Mouse (Mus musculus): ENCODE results near the gene Fam135a. TPM values are rescaled to one million over a fixed set of nuclear protein-coding genes. Genes with fewer than 3 reads are reported as not detected.

Gene Fam135a
- polyA plus RNA-seq, 1 experiment from 2014 or later: 33.1 TPM

DNA sequence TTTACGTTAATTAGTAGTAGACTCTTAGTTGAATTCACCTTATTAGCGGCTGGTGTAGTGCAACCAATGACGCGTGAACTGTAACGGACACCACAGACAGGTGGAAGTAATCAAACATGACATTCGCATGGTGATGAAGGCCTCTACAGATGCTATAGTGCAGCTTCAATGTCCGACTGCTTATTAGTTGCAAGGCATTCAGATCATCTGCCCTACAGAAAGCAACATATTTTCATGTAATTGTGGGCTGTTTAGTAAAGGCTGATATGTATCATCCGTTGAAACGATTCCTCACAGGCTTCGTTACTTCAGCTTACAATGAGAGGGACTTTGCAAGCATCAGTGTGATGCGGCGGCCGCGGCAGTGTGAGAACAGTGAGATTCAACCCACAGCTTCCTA lies 44.4 kb downstream of the Fam135a start:
- H3K36me3 ChIP-seq: peaks cover 11% of the 10 kb centered on the region; the same call in 1 of the 2 replicates
- H3K27ac ChIP-seq: no peak overlapping the region
- H3K9me3 ChIP-seq: no peaks in the 10 kb centered on the region
- H3K27me3 ChIP-seq: no peaks in the 10 kb centered on the region
- 93% methylated on average over 14 of the region's 14 CpGs for WGBS
- no peak overlapping the region for H3K4me3 ChIP-seq (replicated peaks)
- no peak overlapping the region for H3K4me2 ChIP-seq (replicated peaks)
- H3K4me1 ChIP-seq (replicated peaks): no peaks in the 10 kb centered on the region
- no peak for ATAC-seq
- H3K9ac ChIP-seq (replicated peaks): no peak overlapping the region

DNA sequence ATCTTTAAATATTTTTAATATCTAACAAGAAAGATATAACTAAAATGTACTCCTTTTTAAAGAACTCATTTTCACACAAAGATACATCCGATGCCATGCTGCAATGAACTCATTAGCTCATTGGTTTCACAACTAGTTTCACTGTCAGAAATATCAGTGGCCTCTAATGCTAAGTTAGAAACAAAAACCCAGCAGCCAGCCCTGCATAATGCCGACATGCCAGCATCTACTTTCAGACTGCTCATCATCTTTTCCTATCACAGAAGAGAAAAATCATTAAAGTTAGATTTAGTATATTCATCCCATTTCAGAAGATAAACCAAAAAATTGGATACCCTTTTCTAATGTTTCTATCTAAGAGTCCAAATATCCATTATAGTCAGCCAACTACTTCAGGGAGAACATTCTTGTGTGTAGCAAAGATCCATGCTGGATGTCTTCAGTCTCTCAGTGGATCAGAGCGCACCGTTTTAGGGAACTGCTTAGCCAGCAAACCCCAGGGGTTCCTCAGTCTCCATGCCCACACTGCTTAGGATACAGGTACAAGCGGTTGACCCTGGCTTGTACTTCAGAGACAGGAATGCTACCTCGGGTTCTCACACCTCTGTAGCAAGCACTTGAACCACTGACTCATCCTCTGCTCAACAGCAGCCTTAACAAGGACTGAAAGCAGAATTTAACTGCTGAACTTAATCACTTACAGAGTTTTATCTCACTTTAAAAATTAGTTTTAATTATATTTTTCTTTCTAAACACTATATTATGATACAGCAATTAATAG lies 53.2 kb downstream of the Fam135a start:
- Histone ChIP-seq H3K4me2 (replicated peaks) (no peak overlapping the region), H3K36me3 (peaks cover 12% of the 10 kb centered on the region), H3K4me1 (replicated peaks) (no peaks in the 10 kb centered on the region), H3K27ac (no peak overlapping the region), H3K4me3 (replicated peaks) (no peak overlapping the region), H3K27me3 (no peaks in the 10 kb centered on the region), H3K9me3 (no peaks in the 10 kb centered on the region), H3K9ac (replicated peaks) (no peak overlapping the region)
- no peak for ATAC-seq
- 79% methylated on average over 6 of the region's 6 CpGs for WGBS

- no peak overlapping the region for H3K4me3 ChIP-seq (replicated peaks)
- 76% methylated on average over 5 of the region's 5 CpGs for WGBS
Observed at GRCm38 (mm10) chr1:24045627-24046026, 54.5 kb downstream of the Fam135a start.

GRCm38 (mm10) chr1:24043007-24043406 lies 57.1 kb downstream of the Fam135a start:
- Histone ChIP-seq H3K4me3 (replicated peaks) (no peak overlapping the region), H3K27ac (no peak overlapping the region), H3K27me3 (no peaks in the 10 kb centered on the region), H3K9me3 (no peaks in the 10 kb centered on the region), H3K4me2 (replicated peaks) (no peak overlapping the region), H3K4me1 (replicated peaks) (no peaks in the 10 kb centered on the region), H3K36me3 (peaks cover 10% of the 10 kb centered on the region), H3K9ac (replicated peaks) (no peak overlapping the region)
- 34% methylated on average over 5 of the region's 5 CpGs for WGBS
- ATAC-seq: no peak

More at GRCm38 (mm10) chr1:24045627-24046026, 54.5 kb downstream of the Fam135a start:
- Histone ChIP-seq H3K4me1 (replicated peaks) (no peaks in the 10 kb centered on the region), H3K27me3 (no peaks in the 10 kb centered on the region), H3K36me3 (peaks cover 10% of the 10 kb centered on the region; the same call in 1 of the 2 replicates), H3K9me3 (no peaks in the 10 kb centered on the region), H3K4me2 (replicated peaks) (no peak overlapping the region), H3K27ac (no peak overlapping the region), H3K9ac (replicated peaks) (no peak overlapping the region)
- no peak for ATAC-seq

- no peak overlapping the region for H3K4me2 ChIP-seq (replicated peaks)
- H3K4me3 ChIP-seq (replicated peaks): no peak overlapping the region
- peaks cover 16% of the 10 kb centered on the region for H3K36me3 ChIP-seq
- WGBS: 93% methylated on average over 2 of the region's 2 CpGs
- H3K27ac ChIP-seq: no peak overlapping the region
- no peaks in the 10 kb centered on the region for H3K4me1 ChIP-seq (replicated peaks)
- H3K9me3 ChIP-seq: no peaks in the 10 kb centered on the region
- no peaks in the 10 kb centered on the region for H3K27me3 ChIP-seq
- no peak for ATAC-seq
- no peak overlapping the region for H3K9ac ChIP-seq (replicated peaks)
Observed at GRCm38 (mm10) chr1:24033759-24034423, 66.2 kb downstream of the Fam135a start.

DNA sequence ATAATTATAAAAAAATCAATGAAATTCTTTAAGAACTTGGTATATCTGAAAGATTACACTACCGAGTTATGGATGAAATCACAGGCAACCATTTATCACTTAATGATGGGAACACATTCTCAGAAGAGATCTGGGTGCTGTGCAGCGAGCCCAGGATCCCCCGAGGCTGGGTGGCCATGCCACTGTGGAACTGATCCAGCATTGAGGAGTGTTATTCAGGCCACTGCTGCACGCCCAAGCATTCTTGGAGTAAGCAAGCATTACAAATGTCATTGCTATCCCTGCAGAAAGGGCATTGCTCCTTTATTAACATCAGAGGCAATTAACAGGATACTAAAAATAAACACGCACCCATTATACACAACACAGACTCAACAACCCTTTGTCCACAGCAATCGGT lies 89.3 kb downstream of the Fam135a start:
- 91% methylated on average over 6 of the region's 6 CpGs for WGBS
- Histone ChIP-seq H3K27me3 (no peaks in the 10 kb centered on the region), H3K9ac (replicated peaks) (no peak overlapping the region), H3K4me3 (replicated peaks) (no peak overlapping the region), H3K4me2 (replicated peaks) (no peak overlapping the region), H3K27ac (no peak overlapping the region), H3K4me1 (replicated peaks) (no peaks in the 10 kb centered on the region), H3K36me3 (peaks cover 17% of the 10 kb centered on the region), H3K9me3 (no peaks in the 10 kb centered on the region)
- ATAC-seq: no peak

- Histone ChIP-seq H3K4me2 (replicated peaks) (no peak overlapping the region), H3K9me3 (no peaks in the 10 kb centered on the region), H3K4me3 (replicated peaks) (no peak overlapping the region), H3K4me1 (replicated peaks) (no peaks in the 10 kb centered on the region), H3K36me3 (peaks cover 15% of the 10 kb centered on the region), H3K27me3 (no peaks in the 10 kb centered on the region), H3K9ac (replicated peaks) (no peak overlapping the region), H3K27ac (no peak overlapping the region)
- no peak for ATAC-seq
- WGBS: 96% methylated on average over 6 of the region's 6 CpGs
Observed at GRCm38 (mm10) chr1:24010016-24010415, 90.1 kb downstream of the Fam135a start.

DNA sequence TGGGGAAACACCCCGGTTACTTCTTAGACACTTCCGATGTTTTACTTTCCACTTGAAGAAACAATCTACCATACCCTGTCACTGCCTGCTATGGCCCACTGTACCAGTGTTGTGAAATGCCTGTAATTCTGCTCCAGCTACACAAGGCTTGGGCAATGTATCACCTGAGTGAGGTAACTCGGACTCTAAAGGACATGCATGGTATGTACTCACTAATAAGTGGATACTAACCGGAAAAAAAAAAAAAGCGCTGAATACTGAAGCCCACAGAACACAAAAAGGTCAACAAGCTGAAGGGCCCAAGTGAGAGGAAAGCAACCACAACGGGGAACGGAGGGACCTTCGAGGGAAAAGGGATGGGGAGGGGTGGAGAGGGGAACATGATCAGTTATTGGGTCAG lies 92.5 kb downstream of the Fam135a start:
- Histone ChIP-seq H3K4me1 (replicated peaks) (peaks cover 11% of the 10 kb centered on the region), H3K9ac (replicated peaks) (no peak overlapping the region), H3K27ac (no peak overlapping the region), H3K36me3 (0 out of 2 replicates have a peak, but pooled peaks cover 2% of the 10 kb centered on the region), H3K27me3 (no peaks in the 10 kb centered on the region), H3K9me3 (no peaks in the 10 kb centered on the region), H3K4me3 (replicated peaks) (no peak overlapping the region), H3K4me2 (replicated peaks) (no peak overlapping the region)
- ATAC-seq: no peak
- WGBS: 89% methylated on average over 8 of the region's 8 CpGs

DNA sequence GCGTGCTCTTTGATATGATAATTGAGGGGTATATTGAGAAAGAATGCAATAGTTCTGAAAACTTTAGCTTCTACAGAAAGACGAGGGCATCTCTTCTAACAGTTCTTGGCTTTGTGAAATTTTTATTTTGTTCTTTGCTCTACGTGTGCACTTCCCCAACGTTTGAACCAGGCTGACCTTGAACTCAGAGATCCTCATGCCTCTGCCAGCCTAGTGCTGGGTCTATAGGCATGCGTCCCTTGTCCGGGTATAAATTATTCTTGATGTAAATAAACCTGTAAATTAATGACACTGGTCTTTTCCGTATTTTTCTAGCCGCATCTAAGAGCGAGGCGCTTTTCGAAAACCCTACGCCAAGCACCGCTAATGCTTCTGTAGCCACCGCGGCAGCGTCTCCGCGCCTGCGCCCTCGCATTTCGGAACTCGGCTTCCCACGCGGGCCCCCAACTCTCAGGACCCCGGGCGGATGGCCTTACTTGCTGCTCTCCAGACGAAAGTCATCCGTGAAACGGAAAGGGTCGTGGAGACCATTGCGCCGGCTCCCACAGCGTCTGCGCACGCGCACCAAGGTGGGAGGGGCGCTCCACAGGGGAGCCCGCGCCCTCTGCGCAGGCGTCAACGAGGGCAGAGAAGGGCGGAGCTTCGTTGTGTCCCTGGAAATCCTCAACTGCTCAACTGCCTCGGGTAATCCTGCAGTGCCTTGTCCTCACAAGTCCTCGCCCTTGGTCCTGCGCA lies 94.9 kb downstream of the Fam135a start, which contains the start of gene Sdhaf4:
Gene Sdhaf4, minus strand, starts transcription at position 587 of the 735 bp plus-strand sequence.
- Histone ChIP-seq H3K4me3 (replicated peaks) (peak within 1 kb of the TSS; percentile 63), H3K9me3 (no peaks in the 10 kb centered on the region), H3K27me3 (no peaks in the 10 kb centered on the region), H3K9ac (replicated peaks) (peak within 1 kb of the TSS; percentile 84), H3K4me1 (replicated peaks) (peaks cover 11% of the 10 kb centered on the region), H3K36me3 (peaks cover 17% of the 10 kb centered on the region), H3K4me2 (replicated peaks) (peak within 1 kb of the TSS; percentile 65), H3K27ac (peak within 1 kb of the TSS; percentile 88)
- peak; percentile 96 for ATAC-seq
- WGBS: 2% methylated on average over 47 of the region's 47 CpGs

- Histone ChIP-seq H3K4me2 (replicated peaks) (no peak overlapping the region), H3K36me3 (peaks cover 43% of the 10 kb centered on the region), H3K9me3 (no peaks in the 10 kb centered on the region), H3K27me3 (no peaks in the 10 kb centered on the region), H3K9ac (replicated peaks) (no peak overlapping the region), H3K27ac (no peak overlapping the region), H3K4me1 (replicated peaks) (peaks cover 4% of the 10 kb centered on the region), H3K4me3 (replicated peaks) (no peak overlapping the region)
- WGBS: 96% methylated on average over 5 of the region's 5 CpGs
- ATAC-seq: no peak
Observed at GRCm38 (mm10) chr1:23999318-23999717, 100.8 kb downstream of the Fam135a start.

- Histone ChIP-seq H3K9ac (replicated peaks) (no peak overlapping the region), H3K4me1 (replicated peaks) (no peaks in the 10 kb centered on the region), H3K9me3 (no peaks in the 10 kb centered on the region), H3K36me3 (peaks cover 43% of the 10 kb centered on the region), H3K4me2 (replicated peaks) (no peak overlapping the region), H3K27ac (no peak overlapping the region), H3K27me3 (no peaks in the 10 kb centered on the region), H3K4me3 (replicated peaks) (no peak overlapping the region)
- WGBS: 95% methylated on average over 7 of the region's 7 CpGs
- no peak for ATAC-seq
Observed at GRCm38 (mm10) chr1:23998866-23999265, 101.3 kb downstream of the Fam135a start.

All from midbrain, embryonic 13.5 days (tissue).